Mouse (Mus musculus) heart, postnatal 0 days (tissue): ENCODE results near the gene H2-M5.

Experiments used
- CTCF ChIP-seq: IDR thresholded peaks from 2 replicates; pipeline ENCODE4 v1.5.1; 2016; ENCODE audit warnings: antibody characterized with exemption, control low read depth, low read depth
- EP300 ChIP-seq: IDR thresholded peaks from 2 replicates; pipeline ENCODE4 v1.6.1; 2016; ENCODE audit warnings: antibody characterized with exemption, low read depth

GRCm38 (mm10) chr17:37022628-37023576 is 33.6 kb upstream of the H2-M5 start, which contains the start of gene Mog:
- TF ChIP-seq CTCF (no peak), EP300 (no peak)
